Mouse (Mus musculus): ENCODE results near the gene Mcpt1. TPM values are rescaled to one million over a fixed set of nuclear protein-coding genes. Genes with fewer than 3 reads are reported as not detected.

Mcpt1 gene
- polyA plus RNA-seq (2012; rRNA removed; ENCODE audit: low replicate concordance), result not detected in 2 replicates

DNA sequence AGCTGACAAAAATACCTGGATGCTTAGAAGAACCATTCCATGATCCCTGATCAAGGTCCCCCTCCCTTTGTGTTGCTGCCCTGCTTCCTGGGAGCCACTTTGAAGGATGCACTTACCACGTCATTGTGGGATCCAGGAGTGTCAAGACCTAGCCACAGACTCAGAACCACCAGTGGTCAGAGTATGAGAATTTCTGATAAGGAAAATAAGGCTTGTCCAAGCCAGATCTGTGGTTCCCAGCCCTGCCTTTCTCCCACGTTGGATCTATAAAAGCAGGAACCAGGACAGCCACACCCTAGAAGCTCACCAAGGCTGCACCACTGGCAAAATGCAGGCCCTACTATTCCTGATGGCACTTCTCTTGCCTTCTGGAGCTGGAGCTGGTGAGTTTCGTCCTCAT, at the start of gene Mcpt1:
Gene Mcpt1 (plus strand): TSS at position 301 of the 400 bp plus-strand sequence.

DNA sequence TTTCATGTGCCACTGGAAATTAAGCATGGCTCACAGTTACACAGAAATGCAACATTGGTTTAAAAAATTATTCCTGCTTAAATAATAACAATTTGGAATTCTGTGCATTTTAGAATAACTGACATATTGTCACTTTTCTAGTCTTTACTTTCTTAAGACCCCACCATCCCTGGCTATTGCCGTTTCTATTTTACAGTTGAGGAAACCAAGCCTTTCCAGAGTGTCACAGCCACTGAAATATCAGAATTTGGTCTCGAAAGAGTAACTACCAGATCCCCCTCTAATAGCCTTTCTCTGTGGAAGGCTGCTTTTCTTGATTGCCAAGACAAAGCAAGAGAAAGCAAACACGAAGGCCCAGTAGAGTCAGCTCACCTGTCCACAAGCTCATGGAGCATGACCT, 12.6 kb downstream of the Mcpt1 start, which contains the start of gene Mcpt9:
Gene Mcpt9 (minus strand): TSS at position 101 of the 400 bp plus-strand sequence.

DNA sequence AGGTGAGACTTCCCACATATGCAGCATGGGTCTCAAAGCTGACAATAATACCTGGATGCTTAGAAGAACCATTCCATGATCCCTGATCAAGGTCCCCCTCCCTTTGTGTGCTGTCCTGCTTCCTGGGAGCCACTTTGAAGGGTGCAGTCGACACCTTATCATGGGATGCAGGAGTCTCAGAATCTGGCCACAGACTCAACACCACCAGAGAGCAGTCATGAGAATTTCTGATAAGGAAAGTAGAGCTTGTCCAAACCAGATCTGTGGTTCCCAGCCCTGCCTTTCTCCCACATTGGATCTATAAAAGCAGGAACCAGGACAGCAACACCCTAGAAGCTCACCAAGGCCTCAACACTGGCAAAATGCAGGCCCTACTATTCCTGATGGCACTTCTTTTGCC, 24.0 kb downstream of the Mcpt1 start, which contains the start of gene Mcpt2:
Gene Mcpt2 (plus strand): TSS at position 250 of the 400 bp plus-strand sequence.

GRCm38 (mm10) chr14:56062213-56062612, 44.4 kb downstream of the Mcpt1 start, which contains the start of gene Mcpt4:
TSS of gene Mcpt4 (minus strand) at chr14:56062313.

Other genes with a start within 250 kb of the Mcpt1 start
- 29.4 and 44.4 TPM in 2 replicates for gene Adcy4, start 233.9 kb upstream of the Mcpt1 start, polyA plus RNA-seq (2012; rRNA removed; ENCODE audit: low replicate concordance)
- 14.6 and 21.8 TPM in 2 replicates for gene Ripk3, start 229.1 kb upstream of the Mcpt1 start, polyA plus RNA-seq (2012; rRNA removed; ENCODE audit: low replicate concordance)
- 17.6 and 94.3 TPM in 2 replicates for gene Nfatc4, start 194.8 kb upstream of the Mcpt1 start, polyA plus RNA-seq (2012; rRNA removed; ENCODE audit: low replicate concordance)
- 5.7 and 24.4 TPM in 2 replicates for gene Nynrin, start 164.0 kb upstream of the Mcpt1 start, polyA plus RNA-seq (2012; rRNA removed; ENCODE audit: low replicate concordance)
- 0.13 and 0.48 TPM in 2 replicates for gene Cbln3, start 133.6 kb upstream of the Mcpt1 start, polyA plus RNA-seq (2012; rRNA removed; ENCODE audit: low replicate concordance)
- 17.0 and 28.5 TPM in 2 replicates for gene Khnyn, start 133.0 kb upstream of the Mcpt1 start, polyA plus RNA-seq (2012; rRNA removed; ENCODE audit: low replicate concordance)
- 66.2 and 69.6 TPM in 2 replicates for gene Sdr39u1, start 117.7 kb upstream of the Mcpt1 start, polyA plus RNA-seq (2012; rRNA removed; ENCODE audit: low replicate concordance)
- 2.2 and 10.2 TPM in 2 replicates for gene Cma1, start 73.3 kb upstream of the Mcpt1 start, polyA plus RNA-seq (2012; rRNA removed; ENCODE audit: low replicate concordance)
- gene Cma2, start 67.0 kb upstream of the Mcpt1 start, polyA plus RNA-seq (2012; rRNA removed; ENCODE audit: low replicate concordance), result not detected in 2 replicates
- gene Mcpt9, start 12.5 kb downstream of the Mcpt1 start, polyA plus RNA-seq (2012; rRNA removed; ENCODE audit: low replicate concordance), result not detected in 2 replicates
- not detected in 2 replicates for gene Mcpt2, start 24.1 kb downstream of the Mcpt1 start, polyA plus RNA-seq (2012; rRNA removed; ENCODE audit: low replicate concordance)
- gene Mcpt4, start 44.3 kb downstream of the Mcpt1 start, polyA plus RNA-seq (2012; rRNA removed; ENCODE audit: low replicate concordance), result 1.1 and 8.6 TPM in 2 replicates
- gene Mcpt8, start 67.3 kb downstream of the Mcpt1 start, polyA plus RNA-seq (2012; rRNA removed; ENCODE audit: low replicate concordance), result not detected in 2 replicates
- not detected in 2 replicates for gene Ctsg, start 84.6 kb downstream of the Mcpt1 start, polyA plus RNA-seq (2012; rRNA removed; ENCODE audit: low replicate concordance)
- 0.14 TPM in 1 of 2 replicates, not detected in the other for gene Gzme, start 102.7 kb downstream of the Mcpt1 start, polyA plus RNA-seq (2012; rRNA removed; ENCODE audit: low replicate concordance)
- 0.86 TPM in 1 of 2 replicates, not detected in the other for gene Gzmd, start 114.6 kb downstream of the Mcpt1 start, polyA plus RNA-seq (2012; rRNA removed; ENCODE audit: low replicate concordance)
- gene Gzmg, start 141.6 kb downstream of the Mcpt1 start, polyA plus RNA-seq (2012; rRNA removed; ENCODE audit: low replicate concordance), result not detected in 2 replicates
- not detected in 2 replicates for gene Gzmn, start 156.6 kb downstream of the Mcpt1 start, polyA plus RNA-seq (2012; rRNA removed; ENCODE audit: low replicate concordance)
- 1.1 TPM in 1 of 2 replicates, not detected in the other for gene Gzmf, start 193.4 kb downstream of the Mcpt1 start, polyA plus RNA-seq (2012; rRNA removed; ENCODE audit: low replicate concordance)
- gene Gzmc, start 216.7 kb downstream of the Mcpt1 start, polyA plus RNA-seq (2012; rRNA removed; ENCODE audit: low replicate concordance), result 5.1 TPM in 1 of 2 replicates, not detected in the other
- gene Gzmb, start 244.3 kb downstream of the Mcpt1 start, polyA plus RNA-seq (2012; rRNA removed; ENCODE audit: low replicate concordance), result 1.1 and 10.4 TPM in 2 replicates

Measured in subcutaneous adipose tissue, adult 2 months (tissue).